In the genomic region with DNA sequence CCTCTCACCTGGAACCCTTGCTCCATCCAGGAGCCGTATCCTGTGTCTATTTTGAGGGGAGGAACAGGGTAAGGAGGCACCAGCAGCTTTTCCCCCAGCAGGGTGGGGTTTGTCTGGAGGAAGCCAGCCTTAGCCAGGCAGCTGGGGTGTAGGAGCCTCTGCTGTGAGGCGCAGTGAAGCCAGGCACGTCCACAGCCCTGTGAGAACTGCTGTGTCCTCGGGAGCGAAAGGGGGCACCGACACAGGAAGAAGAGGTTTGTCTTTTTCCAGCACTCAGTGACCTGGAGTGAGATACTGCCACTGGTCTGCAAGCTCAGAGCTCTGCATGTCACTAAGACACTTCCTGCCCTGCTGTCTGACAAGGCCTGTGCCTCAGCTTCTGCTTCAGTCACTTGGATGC, we compare ENCODE assay signal across 9 mouse cellular contexts. TPM values are rescaled to one million over a fixed set of nuclear protein-coding genes. Genes with fewer than 3 reads are reported as not detected.
DNase-seq lines count a peak whose midpoint lies in the region; ATAC-seq and TF ChIP-seq lines count a peak whose summit lies in the region.
"Had no signal": no experiment of that assay in that cellular context is flagged by ENCODE, and none has a peak within 500 bp of the region (broad histone marks: within the 10 kb centered on the region; RNA-seq: fewer than 3 reads in every experiment).

No protein-coding gene starts in this region.

- H3K27ac ChIP-seq in forebrain, embryonic 11.5 days (ENCODE audit: low read depth, low read length), result no peak overlapping the region
- peak overlapping the region; percentile 8; the same call in 1 of the 2 replicates for H3K27ac ChIP-seq in kidney, embryonic 14.5 days (ENCODE audit: low read depth, low read length)
- peak overlapping the region; percentile 7; the same call in 1 of the 2 replicates for H3K27ac ChIP-seq in small intestine, adult 2 months (ENCODE audit: insufficient read depth, low read depth, low read length)
- H3K27ac ChIP-seq: macrophage had no signal

- TF ChIP-seq POLR2A in small intestine, adult 2 months (IDR thresholded peaks at IDR 0.05; ENCODE audit: low read depth, low read length), result no peak

- H3K4me2 ChIP-seq in forebrain, embryonic 11.5 days (ENCODE audit: low read depth, low read length, severe bottlenecking), result no peak overlapping the region
- H3K4me2 ChIP-seq in kidney, embryonic 14.5 days (replicated peaks; ENCODE audit: low read depth, low read length), result no peak overlapping the region

- no peak overlapping the region for H3K4me3 ChIP-seq in forebrain, embryonic 11.5 days (ENCODE audit: low read depth, low read length)
- H3K4me3 ChIP-seq in kidney, embryonic 14.5 days (ENCODE audit: low read length), result no peak overlapping the region
- H3K4me3 ChIP-seq in small intestine, adult 2 months (ENCODE audit: low read depth, low read length), result no peak overlapping the region

- H3K9ac ChIP-seq in forebrain, embryonic 11.5 days (ENCODE audit: low read length), result no peak overlapping the region
- H3K9ac ChIP-seq in kidney, embryonic 14.5 days (ENCODE audit: low read depth, low read length), result no peak overlapping the region

- no peak for DNase-seq in frontal cortex, adult 2 months (ENCODE audit: extremely low spot score in 1 of 2, low spot score in 1 of 2)
- peak; percentile 37 for DNase-seq in CD4-positive helper T cell, adult 2 months (ENCODE audit: low read depth, low spot score)
- DNase-seq in forebrain, embryonic 11.5 days (ENCODE audit: low spot score), result peak; percentile 45
- no peak for DNase-seq in ovary, adult 18-20 months (ENCODE audit: low spot score)
- DNase-seq in spleen, adult 18-20 months, result no peak

- H3K9me3 ChIP-seq in forebrain, embryonic 11.5 days (ENCODE audit: control insufficient read depth, low read length), result no peaks in the 10 kb centered on the region
- no peaks in the 10 kb centered on the region for H3K9me3 ChIP-seq in kidney, embryonic 14.5 days (ENCODE audit: control insufficient read depth, low read length)

- ATAC-seq in frontal cortex, adult (ENCODE audit: low TSS enrichment), result peak; percentile 46
- no peak for ATAC-seq in forebrain, embryonic 11.5 days (replicated peaks; ENCODE audit: low FRiP score)
- ATAC-seq in kidney, embryonic 14.5 days (ENCODE audit: low FRiP score, low TSS enrichment), result peak; percentile 67; the same call in 1 of the 2 replicates

- H3K27me3 ChIP-seq in forebrain, embryonic 11.5 days (ENCODE audit: control insufficient read depth, insufficient read depth, low read length), result no peaks in the 10 kb centered on the region
- no peaks in the 10 kb centered on the region for H3K27me3 ChIP-seq in kidney, embryonic 14.5 days (ENCODE audit: control insufficient read depth, insufficient read depth, low read length)
- no peaks in the 10 kb centered on the region for H3K27me3 ChIP-seq in small intestine, adult 2 months (ENCODE audit: control insufficient read depth, insufficient read depth, low read length)

- WGBS in forebrain, embryonic 11.5 days, result 80% methylated on average over 6 of the region's 6 CpGs
- 30% methylated on average over 6 of the region's 6 CpGs for WGBS in kidney, embryonic 14.5 days
- WGBS in small intestine, adult 2 months, result 42% methylated on average over 6 of the region's 6 CpGs

- TF ChIP-seq CTCF in small intestine, adult 2 months (IDR thresholded peaks at IDR 0.05; ENCODE audit: extremely low read depth, insufficient read length, insufficient replicate concordance, low read depth, low read length), result no peak

- H3K4me1 ChIP-seq in forebrain, embryonic 11.5 days (replicated peaks; ENCODE audit: control insufficient read depth, insufficient read depth, low read length), result no peaks in the 10 kb centered on the region; the same call in 1 of the 2 replicates
- peaks cover 7% of the 10 kb centered on the region; the same call in 1 of the 2 replicates for H3K4me1 ChIP-seq in kidney, embryonic 14.5 days (ENCODE audit: control insufficient read depth, insufficient read depth, low read length)
- peaks cover 14% of the 10 kb centered on the region for H3K4me1 ChIP-seq in small intestine, adult 2 months (ENCODE audit: control insufficient read depth, insufficient read depth, insufficient read length, low read length)

- no peaks in the 10 kb centered on the region for H3K36me3 ChIP-seq in forebrain, embryonic 11.5 days (ENCODE audit: control insufficient read depth, insufficient read depth, low read length)
- H3K36me3 ChIP-seq in kidney, embryonic 14.5 days (ENCODE audit: control insufficient read depth, insufficient read depth, low read length), result peaks cover 46% of the 10 kb centered on the region
- peaks cover 56% of the 10 kb centered on the region for H3K36me3 ChIP-seq in small intestine, adult 2 months (ENCODE audit: control insufficient read depth, insufficient read depth, low read length)

RNA-seq across cellular contexts. Expression of a gene that starts 12.3 kb away (rescaled TPM):
- polyA plus RNA-seq in frontal cortex, adult 2 months (2012; rRNA removed), result 9.6 and 13.3 TPM in 2 replicates
- polyA plus RNA-seq in forebrain, embryonic 11.5 days (2014; fragmentation: Nextera tagmentation; extraction: Ambion mirVana), result 2.5 and 4.2 TPM in 2 replicates
- 5.3 and 7.1 TPM in 2 replicates for polyA plus RNA-seq in kidney, embryonic 14.5 days (2014; fragmentation: Nextera tagmentation; extraction: Ambion mirVana)
- 2.5 and 7.5 TPM in 2 replicates for polyA plus RNA-seq in small intestine, adult 2 months (2012; rRNA removed)

Comparison
In these comparisons a context has a peak if more than half of its experiments do, and no peak if none do; other contexts are left out.
1. DNase-seq: peak in CD4-positive helper T cell, adult 2 months (single experiment) and forebrain, embryonic 11.5 days (single experiment); none in frontal cortex, adult 2 months (0 of 2), ovary, adult 18-20 months (single experiment) and spleen, adult 18-20 months (0 of 2).